Mouse (Mus musculus): ENCODE results near the gene Gm28230.

DNA sequence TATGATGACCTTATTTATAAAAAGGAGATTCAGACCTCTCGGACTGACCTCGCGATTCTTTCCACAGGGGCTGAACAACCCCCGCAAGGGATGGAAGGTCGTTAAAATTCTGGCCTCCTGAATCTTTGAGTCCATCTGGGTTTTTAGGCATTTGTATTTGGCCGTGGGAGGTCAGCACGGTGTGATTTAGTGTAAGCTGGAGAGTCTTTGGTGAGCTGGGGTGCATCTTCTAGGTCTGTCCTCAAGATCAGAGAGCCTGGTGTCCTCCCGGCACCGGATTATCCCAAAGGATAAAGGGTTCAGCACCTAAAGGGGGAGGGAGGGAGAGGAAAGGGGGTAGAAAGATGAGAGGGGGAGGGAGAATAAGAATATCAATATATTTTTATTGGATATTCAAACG, 23.2 kb upstream of the Gm28230 start:
- TF ChIP-seq POLR2A (IDR thresholded peaks at IDR 0.05; ENCODE audit: low read depth, low read length) (no peak), CTCF (IDR thresholded peaks at IDR 0.05; ENCODE audit: extremely low read depth, insufficient read length, insufficient replicate concordance, low read depth, low read length) (no peak)
